ENCODE assay signal across 10 mouse cellular contexts in the genomic region with DNA sequence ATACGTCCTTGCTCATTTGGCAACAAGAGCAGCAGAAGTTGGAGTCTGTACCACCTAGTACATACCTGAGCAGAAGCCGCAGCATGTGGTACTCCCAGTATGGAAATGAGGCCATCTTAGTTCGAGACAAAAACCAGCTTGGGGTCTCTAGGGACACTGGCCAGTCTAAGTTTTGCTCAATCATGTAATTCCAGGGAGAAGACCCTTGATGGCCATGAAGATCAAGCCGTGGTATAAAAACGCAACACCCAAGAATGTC. TPM values are rescaled to one million over a fixed set of nuclear protein-coding genes. Genes with fewer than 3 reads are reported as not detected.
DNase-seq lines count a peak whose midpoint lies in the region; ATAC-seq and TF ChIP-seq lines count a peak whose summit lies in the region.
"Had no signal": no experiment of that assay in that cellular context is flagged by ENCODE, and none has a peak within 500 bp of the region (broad histone marks: within the 10 kb centered on the region; RNA-seq: fewer than 3 reads in every experiment).

No protein-coding gene starts in this region.

- no peak for ATAC-seq in liver, embryonic 15.5 days (ENCODE audit: insufficient read depth)
- no peak for ATAC-seq in liver, postnatal 0 days
- ATAC-seq in hindbrain, postnatal 0 days: no peak
- ATAC-seq in neural tube, embryonic 14.5 days (ENCODE audit: low read depth): no peak
- ATAC-seq: Patski had no signal

- H3K27me3 ChIP-seq in cerebellum, adult 2 months (ENCODE audit: control insufficient read depth, insufficient read depth, low read length): no peaks in the 10 kb centered on the region
- H3K27me3 ChIP-seq in liver, embryonic 15.5 days: no peaks in the 10 kb centered on the region
- no peaks in the 10 kb centered on the region for H3K27me3 ChIP-seq in liver, postnatal 0 days (ENCODE audit: insufficient read depth, low read length)
- no peaks in the 10 kb centered on the region for H3K27me3 ChIP-seq in hindbrain, postnatal 0 days (ENCODE audit: insufficient read depth, low read length)
- H3K27me3 ChIP-seq in neural tube, embryonic 14.5 days (ENCODE audit: control insufficient read depth, insufficient read depth, low read length): no peaks in the 10 kb centered on the region
- H3K27me3 ChIP-seq: Patski had no signal

- no peak overlapping the region for H3K27ac ChIP-seq in cerebellum, adult 2 months (ENCODE audit: insufficient read depth, low read length)
- H3K27ac ChIP-seq in liver, embryonic 15.5 days (replicated peaks): no peak overlapping the region
- H3K27ac ChIP-seq in liver, postnatal 0 days (ENCODE audit: low read depth): no peak overlapping the region
- H3K27ac ChIP-seq in hindbrain, postnatal 0 days: no peak overlapping the region
- H3K27ac ChIP-seq in neural tube, embryonic 14.5 days (ENCODE audit: low read depth, low read length): no peak overlapping the region

- no peak for TF ChIP-seq CTCF in cerebellum, adult 2 months (IDR thresholded peaks at IDR 0.05; ENCODE audit: borderline replicate concordance, insufficient read depth, low read depth, low read length)
- TF ChIP-seq CTCF in liver, postnatal 0 days (IDR thresholded peaks at IDR 0.05; ENCODE audit: low read depth): no peak
- no peak for TF ChIP-seq CTCF in hindbrain, postnatal 0 days (IDR thresholded peaks at IDR 0.05; ENCODE audit: low read depth)

- TF ChIP-seq EP300 in liver, postnatal 0 days (IDR thresholded peaks at IDR 0.05; ENCODE audit: low read depth): no peak

- H3K4me1 ChIP-seq in cerebellum, adult 2 months (ENCODE audit: control insufficient read depth, insufficient read depth, low read length): peaks cover 12% of the 10 kb centered on the region; the same call in 1 of the 2 replicates
- peaks cover 23% of the 10 kb centered on the region for H3K4me1 ChIP-seq in liver, embryonic 15.5 days (replicated peaks)
- H3K4me1 ChIP-seq in liver, postnatal 0 days (ENCODE audit: insufficient read depth): peaks cover 11% of the 10 kb centered on the region
- peaks cover 14% of the 10 kb centered on the region; the same call in 1 of the 2 replicates for H3K4me1 ChIP-seq in hindbrain, postnatal 0 days (ENCODE audit: insufficient read depth, low read length)
- H3K4me1 ChIP-seq in neural tube, embryonic 14.5 days (ENCODE audit: control insufficient read depth, insufficient read depth, low read length): peaks cover 14% of the 10 kb centered on the region

- H3K4me2 ChIP-seq in liver, embryonic 15.5 days: 0 out of 2 replicates have a peak overlapping the region, but pooled peaks have one; percentile 92
- no peak overlapping the region for H3K4me2 ChIP-seq in liver, postnatal 0 days (ENCODE audit: low read depth, low read length)
- peak overlapping the region; percentile 81 for H3K4me2 ChIP-seq in hindbrain, postnatal 0 days (ENCODE audit: low read depth, low read length)
- H3K4me2 ChIP-seq in neural tube, embryonic 14.5 days (ENCODE audit: low read depth, low read length): peak overlapping the region; percentile 51

- no peak overlapping the region for H3K9ac ChIP-seq in liver, embryonic 15.5 days
- H3K9ac ChIP-seq in liver, postnatal 0 days (replicated peaks): no peak overlapping the region
- 0 out of 2 replicates have a peak overlapping the region, but pooled peaks have one; percentile 80 for H3K9ac ChIP-seq in hindbrain, postnatal 0 days (replicated peaks; ENCODE audit: low read length)
- H3K9ac ChIP-seq in neural tube, embryonic 14.5 days (replicated peaks; ENCODE audit: low read depth, low read length): no peak overlapping the region

- TF ChIP-seq POLR2A in cerebellum, adult 2 months (IDR thresholded peaks at IDR 0.05; ENCODE audit: borderline replicate concordance, insufficient read depth, low read length): no peak

- H3K4me3 ChIP-seq in cerebellum, adult 2 months (replicated peaks; ENCODE audit: insufficient read depth, low read depth, low read length): peak overlapping the region; percentile 65
- H3K4me3 ChIP-seq in liver, embryonic 15.5 days (replicated peaks): no peak overlapping the region
- no peak overlapping the region for H3K4me3 ChIP-seq in liver, postnatal 0 days (ENCODE audit: low read depth, low read length)
- H3K4me3 ChIP-seq in hindbrain, postnatal 0 days (ENCODE audit: low read length): peak overlapping the region; percentile 69
- peak overlapping the region; percentile 58 for H3K4me3 ChIP-seq in neural tube, embryonic 14.5 days (ENCODE audit: low read depth, low read length)

- no peak for DNase-seq in cerebellum, adult 2 months
- DNase-seq in cerebellum, postnatal 36 days: no peak
- no peak for DNase-seq in liver, postnatal 0 days
- no peak for DNase-seq in hindbrain, postnatal 0 days (ENCODE audit: low spot score)
- DNase-seq in adrenal gland, adult (ENCODE audit: inconsistent age in 2 of 2, low spot score in 1 of 2): no peak
- DNase-seq in thymus, adult 18-20 months: no peak
- DNase-seq: kidney, postnatal 14 days had no signal

- H3K9me3 ChIP-seq in liver, embryonic 15.5 days (replicated peaks): no peaks in the 10 kb centered on the region
- no peaks in the 10 kb centered on the region for H3K9me3 ChIP-seq in liver, postnatal 0 days (ENCODE audit: low read length)
- no peaks in the 10 kb centered on the region for H3K9me3 ChIP-seq in hindbrain, postnatal 0 days (ENCODE audit: low read length)
- no peaks in the 10 kb centered on the region for H3K9me3 ChIP-seq in neural tube, embryonic 14.5 days (ENCODE audit: control insufficient read depth, low read length)

- 56% methylated on average over 5 of the region's 5 CpGs for WGBS in cerebellum, adult 2 months
- 77% methylated on average over 5 of the region's 5 CpGs for WGBS in liver, embryonic 15.5 days (ENCODE audit: insufficient replicate concordance)
- WGBS in liver, postnatal 0 days (ENCODE audit: insufficient replicate concordance): 73% methylated on average over 5 of the region's 5 CpGs
- WGBS in hindbrain, postnatal 0 days: 71% methylated on average over 5 of the region's 5 CpGs
- WGBS in neural tube, embryonic 14.5 days: 74% methylated on average over 5 of the region's 5 CpGs

- peaks cover 35% of the 10 kb centered on the region for H3K36me3 ChIP-seq in liver, embryonic 15.5 days (replicated peaks)
- peaks cover 28% of the 10 kb centered on the region for H3K36me3 ChIP-seq in liver, postnatal 0 days (replicated peaks; ENCODE audit: insufficient read depth, low read length)
- peaks cover 20% of the 10 kb centered on the region for H3K36me3 ChIP-seq in hindbrain, postnatal 0 days (ENCODE audit: insufficient read depth, low read length)
- peaks cover 20% of the 10 kb centered on the region for H3K36me3 ChIP-seq in neural tube, embryonic 14.5 days (ENCODE audit: control insufficient read depth, insufficient read depth, low read length)

RNA-seq across cellular contexts. Expression of a gene that starts 1.3 kb away (rescaled TPM):
- 36.0 and 38.0 TPM in 2 replicates for polyA plus RNA-seq in cerebellum, adult 2 months (2012; rRNA removed)
- polyA plus RNA-seq in liver, embryonic 15.5 days (2015; fragmentation: Nextera tagmentation; extraction: Ambion mirVana): 0.48 and 0.50 TPM in 2 replicates
- 0.25 and 0.35 TPM in 2 replicates for polyA plus RNA-seq in liver, postnatal 0 days (2015; fragmentation: Nextera tagmentation; extraction: Ambion mirVana)
- total RNA-seq in hindbrain, postnatal 0 days (2014; rRNA removed): 29.9 and 30.9 TPM in 2 replicates
- 34.1 and 39.7 TPM in 2 replicates for polyA plus RNA-seq in hindbrain, postnatal 0 days (2015; fragmentation: Nextera tagmentation; extraction: Ambion mirVana)
- 39.6 and 51.2 TPM in 2 replicates for polyA plus RNA-seq in neural tube, embryonic 14.5 days (2014; fragmentation: Nextera tagmentation; extraction: Ambion mirVana)

RNA-seq across cellular contexts. Expression of a gene that starts 16.5 kb away (rescaled TPM):
- 14.7 and 16.1 TPM in 2 replicates for polyA plus RNA-seq in cerebellum, adult 2 months (2012; rRNA removed)
- 4.7 and 5.8 TPM in 2 replicates for polyA plus RNA-seq in liver, embryonic 15.5 days (2015; fragmentation: Nextera tagmentation; extraction: Ambion mirVana)
- polyA plus RNA-seq in liver, postnatal 0 days (2015; fragmentation: Nextera tagmentation; extraction: Ambion mirVana): 5.4 and 6.3 TPM in 2 replicates
- total RNA-seq in hindbrain, postnatal 0 days (2014; rRNA removed): 38.4 and 44.9 TPM in 2 replicates
- 8.2 TPM in 2 replicates for polyA plus RNA-seq in hindbrain, postnatal 0 days (2015; fragmentation: Nextera tagmentation; extraction: Ambion mirVana)
- polyA plus RNA-seq in neural tube, embryonic 14.5 days (2014; fragmentation: Nextera tagmentation; extraction: Ambion mirVana): 14.5 and 18.7 TPM in 2 replicates

Comparison
In these comparisons a context has a peak if more than half of its experiments do, and no peak if none do; other contexts are left out.
1. H3K4me3 ChIP-seq: peak in cerebellum, adult 2 months (single experiment), hindbrain, postnatal 0 days (single experiment) and neural tube, embryonic 14.5 days (single experiment); none in liver, embryonic 15.5 days (single experiment) and liver, postnatal 0 days (single experiment).
2. RNA of a gene that starts 1.3 kb away (polyA plus RNA-seq): 39.6 to 51.2 TPM in neural tube, embryonic 14.5 days, 34.1 to 39.7 TPM in hindbrain, postnatal 0 days and 36.0 to 38.0 TPM in cerebellum, adult 2 months; 0.48 to 0.50 TPM in liver, embryonic 15.5 days and 0.25 to 0.35 TPM in liver, postnatal 0 days; every median in the first group is over 10 times any median in the second.